Mouse (Mus musculus): ENCODE results near the gene Tcaf3. TPM values are rescaled to one million over a fixed set of nuclear protein-coding genes. Genes with fewer than 3 reads are reported as not detected.
A peak's percentile ranks its signal among the peaks of the same experiment; 100 is the strongest.

The Tcaf3 gene
- polyA plus RNA-seq, 1 experiment from 2014 or later, result not detected

- Histone ChIP-seq H3K4me3 (ENCODE audit: low read length) (peak overlapping the region; percentile 36), H3K4me1 (ENCODE audit: control insufficient read depth, insufficient read depth, low read length) (no peaks in the 10 kb centered on the region; the same call in 1 of the 2 replicates), H3K27ac (ENCODE audit: low read length) (no peak overlapping the region), H3K4me2 (ENCODE audit: low read depth, low read length) (peak overlapping the region; percentile 56), H3K9ac (ENCODE audit: low read length) (no peak overlapping the region), H3K9me3 (replicated peaks; ENCODE audit: control insufficient read depth, low read length) (no peaks in the 10 kb centered on the region), H3K36me3 (ENCODE audit: control insufficient read depth, insufficient read depth) (no peaks in the 10 kb centered on the region), H3K27me3 (ENCODE audit: control insufficient read depth, insufficient read depth, low read length) (no peaks in the 10 kb centered on the region)
- WGBS, result 2% methylated on average over 7 of the region's 7 CpGs
- no peak for ATAC-seq (replicated peaks; ENCODE audit: extremely low read depth, insufficient read depth, low FRiP score)
These were observed 14.0 kb downstream of the Tcaf3 start for GRCm38 (mm10) chr6:42583488-42583872.

GRCm38 (mm10) chr6:42582741-42583487 is 14.6 kb downstream of the Tcaf3 start:
- no peak for ATAC-seq (replicated peaks; ENCODE audit: extremely low read depth, insufficient read depth, low FRiP score)
- H3K4me1 ChIP-seq (ENCODE audit: control insufficient read depth, insufficient read depth, low read length), result no peaks in the 10 kb centered on the region; the same call in 1 of the 2 replicates
- H3K9ac ChIP-seq (ENCODE audit: low read length), result no peak overlapping the region
- H3K36me3 ChIP-seq (ENCODE audit: control insufficient read depth, insufficient read depth), result no peaks in the 10 kb centered on the region
- H3K9me3 ChIP-seq (replicated peaks; ENCODE audit: control insufficient read depth, low read length), result no peaks in the 10 kb centered on the region
- H3K4me2 ChIP-seq (ENCODE audit: low read depth, low read length), result peak overlapping the region; percentile 56
- H3K27ac ChIP-seq (ENCODE audit: low read length), result no peak overlapping the region
- peak overlapping the region; percentile 36 for H3K4me3 ChIP-seq (ENCODE audit: low read length)
- 41% methylated on average over 9 of the region's 9 CpGs for WGBS
- no peaks in the 10 kb centered on the region for H3K27me3 ChIP-seq (ENCODE audit: control insufficient read depth, insufficient read depth, low read length)

- ATAC-seq (replicated peaks; ENCODE audit: extremely low read depth, insufficient read depth, low FRiP score), result no peak
- H3K4me3 ChIP-seq (ENCODE audit: low read length), result no peak overlapping the region
- 51% methylated on average over 4 of the region's 4 CpGs for WGBS
These were observed 18.8 kb downstream of the Tcaf3 start for GRCm38 (mm10) chr6:42578678-42579077.

GRCm38 (mm10) chr6:42577433-42577832 is 20.1 kb downstream of the Tcaf3 start:
- H3K9me3 ChIP-seq (replicated peaks; ENCODE audit: control insufficient read depth, low read length), result no peaks in the 10 kb centered on the region
- H3K4me2 ChIP-seq (ENCODE audit: low read depth, low read length), result no peak overlapping the region
- H3K4me3 ChIP-seq (ENCODE audit: low read length), result no peak overlapping the region
- H3K4me1 ChIP-seq (ENCODE audit: control insufficient read depth, insufficient read depth, low read length), result no peaks in the 10 kb centered on the region
- no peak for ATAC-seq (replicated peaks; ENCODE audit: extremely low read depth, insufficient read depth, low FRiP score)
- 91% methylated on average over 2 of the region's 2 CpGs for WGBS
- H3K27ac ChIP-seq (ENCODE audit: low read length), result no peak overlapping the region
- H3K36me3 ChIP-seq (ENCODE audit: control insufficient read depth, insufficient read depth), result no peaks in the 10 kb centered on the region
- H3K9ac ChIP-seq (ENCODE audit: low read length), result no peak overlapping the region
- no peaks in the 10 kb centered on the region for H3K27me3 ChIP-seq (ENCODE audit: control insufficient read depth, insufficient read depth, low read length)

More at GRCm38 (mm10) chr6:42578678-42579077, 18.8 kb downstream of the Tcaf3 start:
- Histone ChIP-seq H3K9ac (ENCODE audit: low read length) (no peak overlapping the region), H3K9me3 (replicated peaks; ENCODE audit: control insufficient read depth, low read length) (no peaks in the 10 kb centered on the region), H3K4me2 (ENCODE audit: low read depth, low read length) (no peak overlapping the region), H3K4me1 (ENCODE audit: control insufficient read depth, insufficient read depth, low read length) (no peaks in the 10 kb centered on the region; the same call in 1 of the 2 replicates), H3K27me3 (ENCODE audit: control insufficient read depth, insufficient read depth, low read length) (no peaks in the 10 kb centered on the region), H3K27ac (ENCODE audit: low read length) (no peak overlapping the region), H3K36me3 (ENCODE audit: control insufficient read depth, insufficient read depth) (no peaks in the 10 kb centered on the region)

GRCm38 (mm10) chr6:42568205-42568604 is 29.3 kb downstream of the Tcaf3 start:
- ATAC-seq (replicated peaks; ENCODE audit: extremely low read depth, insufficient read depth, low FRiP score), result no peak
- H3K27ac ChIP-seq (ENCODE audit: low read length), result no peak overlapping the region
- WGBS, result 60% methylated on average over 2 of the region's 2 CpGs
- H3K36me3 ChIP-seq (ENCODE audit: control insufficient read depth, insufficient read depth), result no peaks in the 10 kb centered on the region
- H3K4me2 ChIP-seq (ENCODE audit: low read depth, low read length), result no peak overlapping the region
- no peaks in the 10 kb centered on the region for H3K9me3 ChIP-seq (replicated peaks; ENCODE audit: control insufficient read depth, low read length)
- H3K9ac ChIP-seq (ENCODE audit: low read length), result no peak overlapping the region
- H3K27me3 ChIP-seq (ENCODE audit: control insufficient read depth, insufficient read depth, low read length), result no peaks in the 10 kb centered on the region
- H3K4me1 ChIP-seq (ENCODE audit: control insufficient read depth, insufficient read depth, low read length), result no peaks in the 10 kb centered on the region
- H3K4me3 ChIP-seq (ENCODE audit: low read length), result no peak overlapping the region

GRCm38 (mm10) chr6:42566076-42566598 is 31.4 kb downstream of the Tcaf3 start:
- Histone ChIP-seq H3K4me2 (ENCODE audit: low read depth, low read length) (no peak overlapping the region), H3K4me1 (ENCODE audit: control insufficient read depth, insufficient read depth, low read length) (peaks cover 3% of the 10 kb centered on the region), H3K27ac (ENCODE audit: low read length) (no peak overlapping the region), H3K9ac (ENCODE audit: low read length) (no peak overlapping the region), H3K27me3 (ENCODE audit: control insufficient read depth, insufficient read depth, low read length) (no peaks in the 10 kb centered on the region), H3K4me3 (ENCODE audit: low read length) (no peak overlapping the region), H3K36me3 (ENCODE audit: control insufficient read depth, insufficient read depth) (no peaks in the 10 kb centered on the region), H3K9me3 (replicated peaks; ENCODE audit: control insufficient read depth, low read length) (no peaks in the 10 kb centered on the region)
- 79% methylated on average over 2 of the region's 2 CpGs for WGBS
- no peak for ATAC-seq (replicated peaks; ENCODE audit: extremely low read depth, insufficient read depth, low FRiP score)

- H3K27me3 ChIP-seq (ENCODE audit: control insufficient read depth, insufficient read depth, low read length), result no peaks in the 10 kb centered on the region
- H3K9ac ChIP-seq (ENCODE audit: low read length), result no peak overlapping the region
- H3K4me1 ChIP-seq (ENCODE audit: control insufficient read depth, insufficient read depth, low read length), result peaks cover 18% of the 10 kb centered on the region
- H3K9me3 ChIP-seq (replicated peaks; ENCODE audit: control insufficient read depth, low read length), result no peaks in the 10 kb centered on the region
- H3K27ac ChIP-seq (ENCODE audit: low read length), result no peak overlapping the region
- H3K36me3 ChIP-seq (ENCODE audit: control insufficient read depth, insufficient read depth), result no peaks in the 10 kb centered on the region
- no peak overlapping the region for H3K4me3 ChIP-seq (ENCODE audit: low read length)
- WGBS, result 50% methylated on average over 2 of the region's 2 CpGs
- H3K4me2 ChIP-seq (ENCODE audit: low read depth, low read length), result no peak overlapping the region
- no peak for ATAC-seq (replicated peaks; ENCODE audit: extremely low read depth, insufficient read depth, low FRiP score)
These were observed 35.2 kb downstream of the Tcaf3 start for GRCm38 (mm10) chr6:42562280-42562679.

- 29% methylated on average over 5 of the region's 5 CpGs for WGBS
- Histone ChIP-seq H3K4me2 (ENCODE audit: low read depth, low read length) (no peak overlapping the region), H3K4me1 (ENCODE audit: control insufficient read depth, insufficient read depth, low read length) (peaks cover 18% of the 10 kb centered on the region), H3K27ac (ENCODE audit: low read length) (peak overlapping the region; percentile 58), H3K27me3 (ENCODE audit: control insufficient read depth, insufficient read depth, low read length) (no peaks in the 10 kb centered on the region), H3K9me3 (replicated peaks; ENCODE audit: control insufficient read depth, low read length) (no peaks in the 10 kb centered on the region), H3K9ac (ENCODE audit: low read length) (no peak overlapping the region), H3K4me3 (ENCODE audit: low read length) (no peak overlapping the region), H3K36me3 (ENCODE audit: control insufficient read depth, insufficient read depth) (no peaks in the 10 kb centered on the region)
- ATAC-seq (replicated peaks; ENCODE audit: extremely low read depth, insufficient read depth, low FRiP score), result peak; percentile 58
These were observed 36.6 kb downstream of the Tcaf3 start for GRCm38 (mm10) chr6:42560885-42561284.

GRCm38 (mm10) chr6:42558641-42559040 is 38.9 kb downstream of the Tcaf3 start:
- no peak for ATAC-seq (replicated peaks; ENCODE audit: extremely low read depth, insufficient read depth, low FRiP score)

More at GRCm38 (mm10) chr6:42558641-42559040, 38.9 kb downstream of the Tcaf3 start:
- Histone ChIP-seq H3K27me3 (ENCODE audit: control insufficient read depth, insufficient read depth, low read length) (no peaks in the 10 kb centered on the region), H3K9me3 (replicated peaks; ENCODE audit: control insufficient read depth, low read length) (no peaks in the 10 kb centered on the region), H3K4me3 (ENCODE audit: low read length) (no peak overlapping the region), H3K4me2 (ENCODE audit: low read depth, low read length) (no peak overlapping the region), H3K9ac (ENCODE audit: low read length) (no peak overlapping the region), H3K36me3 (ENCODE audit: control insufficient read depth, insufficient read depth) (no peaks in the 10 kb centered on the region), H3K27ac (ENCODE audit: low read length) (no peak overlapping the region), H3K4me1 (ENCODE audit: control insufficient read depth, insufficient read depth, low read length) (peaks cover 18% of the 10 kb centered on the region)
- 95% methylated on average over 14 of the region's 14 CpGs for WGBS
